Mouse (Mus musculus) ovary, adult 10 weeks (tissue): ENCODE results near the gene Mrps6. TPM values are rescaled to one million over a fixed set of nuclear protein-coding genes. Genes with fewer than 3 reads are reported as not detected.

ENCODE experiments used
- polyA plus RNA-seq: library from polyadenylated mRNA; stranded (reverse); fragments of 350-450 nt; fragmentation: Illumina TruSeq; extraction: RNeasy Lipid Tissue Mini Kit (QIAGEN cat#74804); gene quantifications from one replicate; pipeline ENCODE4 v1.2.3, GENCODE M21; 2014

Mrps6 gene
- polyA plus RNA-seq = 73.0 TPM

GRCm38 (mm10) chr16:92057852-92058643, at the start of gene Mrps6, which contains the start of the genes Gm49711 and Slc5a3:
Gene Mrps6 (plus strand): TSS chr16:92058270.
Gene Gm49711 (plus strand): TSS chr16:92058316.
Gene Slc5a3 (plus strand): TSS chr16:92058322.

Other genes with a start within 250 kb of the Mrps6 start
- not detected for gene Gm49711, start within 50 bp of the Mrps6 start, polyA plus RNA-seq
- 35.0 TPM for gene Slc5a3, start 52 bp downstream of the Mrps6 start, polyA plus RNA-seq
- 12.8 TPM for gene Kcne2, start 234.1 kb downstream of the Mrps6 start, polyA plus RNA-seq
- gene Smim11, start 243.0 kb downstream of the Mrps6 start, polyA plus RNA-seq = 111 TPM